Mouse (Mus musculus) lung, postnatal 0 days (tissue): ENCODE data around the gene Nt5c3b. TPM values are rescaled to one million over a fixed set of nuclear protein-coding genes. Genes with fewer than 3 reads are reported as not detected.

Experiments
- ATAC-seq: fragments of 200-750 bp; cut with Nextera tagmentation; 2 replicates; pipeline ENCODE4 v1.8.0; 2017; ENCODE audit warnings: moderate library complexity
- DNase-seq: peaks from one replicate; pipeline ENCODE4 v3.0.0-alpha.2; 2016; ENCODE audit warnings: low spot score
- H3K27ac ChIP-seq: fragments of 300-500 bp; sonication (generic); 2 replicates; pipeline ENCODE4 v1.5.1; 2014; ENCODE audit warnings: antibody characterized with exemption, mild to moderate bottlenecking, low read length, mixed read lengths
- H3K27me3 ChIP-seq: fragments of 300-500 bp; sonication (generic); replicated peaks from 2 replicates; pipeline ENCODE4 v1.6.1; 2014; ENCODE audit warnings: low read length, mixed read lengths; ENCODE audit not compliant: insufficient read depth
- H3K36me3 ChIP-seq: fragments of 300-500 bp; sonication (generic); 2 replicates; pipeline ENCODE4 v1.6.1; 2014; ENCODE audit warnings: low read length, mixed read lengths; ENCODE audit not compliant: insufficient read depth
- H3K4me1 ChIP-seq: fragments of 300-500 bp; sonication (generic); 2 replicates; pipeline ENCODE4 v1.6.1; 2014; ENCODE audit warnings: antibody characterized with exemption, low read depth, low read length, mixed read lengths; ENCODE audit not compliant: insufficient read depth
- H3K4me2 ChIP-seq: fragments of 300-500 bp; sonication (generic); replicated peaks from 2 replicates; pipeline ENCODE4 v1.6.1; 2014; ENCODE audit warnings: low read depth, mild to moderate bottlenecking, low read length, moderate library complexity, mixed read lengths
- H3K4me3 ChIP-seq: fragments of 300-500 bp; sonication (generic); 2 replicates; pipeline ENCODE4 v1.5.1; 2014; ENCODE audit warnings: low read depth, low read length
- H3K9ac ChIP-seq: fragments of 300-500 bp; sonication (generic); replicated peaks from 2 replicates; pipeline ENCODE4 v1.6.1; 2014; ENCODE audit warnings: low read depth, mild to moderate bottlenecking
- H3K9me3 ChIP-seq: fragments of 300-500 bp; sonication (generic); 2 replicates; pipeline ENCODE4 v1.6.1; 2016; ENCODE audit warnings: low read length, mixed read lengths
- CTCF ChIP-seq: IDR thresholded peaks from 2 replicates; pipeline ENCODE4 v1.5.1; 2016; ENCODE audit warnings: antibody characterized with exemption, mild to moderate bottlenecking
- EP300 ChIP-seq: IDR thresholded peaks from 2 replicates; pipeline ENCODE4 v1.6.1; 2016; ENCODE audit warnings: antibody characterized with exemption, mild to moderate bottlenecking, control low read depth
- WGBS: fragments of 180-500 bp; shearing (Covaris S2); extraction: QIAGEN DNeasy Blood & Tissue Kit; methylation state at CpG from one replicate; pipeline ENCODE4 v1.1.7; 2014; 5-methylcytosine and 5-hydroxymethylcytosine counted together
- microRNA-seq: library from miRNA; unstranded; fragments of <30 nt; microRNA quantifications from one replicate; pipeline ENCODE4, GENCODE M21; 2016
- polyA plus RNA-seq: library from polyadenylated mRNA; unstranded; fragments of >200 nt; fragmentation: Nextera tagmentation; extraction: Ambion mirVana; gene quantifications from 2 replicates; pipeline ENCODE4 v1.2.1, GENCODE M21; 2015

The Nt5c3b gene
- polyA plus RNA-seq, 1 experiment from 2014 or later: 56.3 TPM

GRCm38 (mm10) chr11:100379311-100379710 is 62.3 kb downstream of the Nt5c3b start:
- Histone ChIP-seq H3K4me1 (no peaks in the 10 kb centered on the region), H3K4me2 (no peak overlapping the region), H3K4me3 (no peak overlapping the region), H3K36me3 (peaks cover 55% of the 10 kb centered on the region), H3K27me3 (no peaks in the 10 kb centered on the region), H3K9ac (no peak overlapping the region), H3K9me3 (no peaks in the 10 kb centered on the region), H3K27ac (no peak overlapping the region)
- 86% methylated on average over 4 of the region's 4 CpGs for WGBS
- ATAC-seq: no peak
- TF ChIP-seq CTCF: no peak
- TF ChIP-seq EP300: no peak
- no peak for DNase-seq

GRCm38 (mm10) chr11:100378446-100378845 is 63.2 kb downstream of the Nt5c3b start:
- TF ChIP-seq EP300 (no peak), CTCF (no peak)
- H3K27ac ChIP-seq: no peak overlapping the region
- H3K4me1 ChIP-seq: no peaks in the 10 kb centered on the region
- no peaks in the 10 kb centered on the region for H3K9me3 ChIP-seq
- H3K4me2 ChIP-seq: no peak overlapping the region
- peaks cover 57% of the 10 kb centered on the region for H3K36me3 ChIP-seq
- H3K4me3 ChIP-seq: no peak overlapping the region
- no peak for DNase-seq
- H3K27me3 ChIP-seq: no peaks in the 10 kb centered on the region
- ATAC-seq: no peak
- H3K9ac ChIP-seq: no peak overlapping the region
- WGBS: 92% methylated on average over 5 of the region's 5 CpGs

- no peaks in the 10 kb centered on the region for H3K9me3 ChIP-seq
- DNase-seq: no peak
- 94% methylated on average over 14 of the region's 14 CpGs for WGBS
- TF ChIP-seq CTCF: no peak
- TF ChIP-seq EP300: no peak
- H3K4me3 ChIP-seq: no peak overlapping the region
- H3K27ac ChIP-seq: no peak overlapping the region
- no peak for ATAC-seq
- no peak overlapping the region for H3K9ac ChIP-seq
- H3K4me1 ChIP-seq: no peaks in the 10 kb centered on the region
- peaks cover 58% of the 10 kb centered on the region for H3K36me3 ChIP-seq
- H3K27me3 ChIP-seq: no peaks in the 10 kb centered on the region
- no peak overlapping the region for H3K4me2 ChIP-seq
These were observed 63.6 kb downstream of the Nt5c3b start for GRCm38 (mm10) chr11:100377989-100378388.

GRCm38 (mm10) chr11:100376746-100377389 is 64.7 kb downstream of the Nt5c3b start:
- WGBS: 89% methylated on average over 21 of the region's 21 CpGs
- no peaks in the 10 kb centered on the region for H3K27me3 ChIP-seq
- TF ChIP-seq EP300 (no peak), CTCF (no peak)
- H3K36me3 ChIP-seq: peaks cover 67% of the 10 kb centered on the region
- no peaks in the 10 kb centered on the region for H3K9me3 ChIP-seq
- ATAC-seq: no peak; the same call in 1 of the 2 replicates
- no peak overlapping the region for H3K4me2 ChIP-seq
- no peak overlapping the region for H3K9ac ChIP-seq
- DNase-seq: no peak
- H3K27ac ChIP-seq: no peak overlapping the region
- H3K4me1 ChIP-seq: no peaks in the 10 kb centered on the region
- no peak overlapping the region for H3K4me3 ChIP-seq

DNA sequence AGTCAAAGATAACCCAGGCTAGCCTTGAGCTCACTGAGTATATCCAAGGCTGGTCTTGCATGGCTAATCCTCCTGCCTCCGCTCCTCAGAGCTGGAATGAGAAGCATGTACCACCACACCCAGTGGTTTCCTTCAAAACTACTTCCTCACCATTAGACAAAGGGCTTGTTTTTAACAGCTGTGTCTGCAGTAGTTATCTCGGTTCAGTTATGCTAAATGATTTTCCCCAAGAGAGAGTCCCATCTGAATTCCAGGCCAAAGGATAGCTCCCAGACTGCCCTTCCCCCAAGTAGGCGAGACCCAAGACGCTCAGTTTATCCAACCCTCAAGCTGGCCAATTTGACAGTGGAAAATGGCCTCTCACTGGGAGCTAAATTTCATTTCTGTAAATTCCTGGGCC is 65.6 kb downstream of the Nt5c3b start:
- no peak for DNase-seq
- TF ChIP-seq CTCF: no peak
- TF ChIP-seq EP300: 0 out of 2 replicates have a peak, but pooled peaks have one; percentile 9
- no peak overlapping the region for H3K4me2 ChIP-seq
- H3K36me3 ChIP-seq: peaks cover 70% of the 10 kb centered on the region
- H3K9ac ChIP-seq: no peak overlapping the region
- H3K27me3 ChIP-seq: no peaks in the 10 kb centered on the region
- ATAC-seq: no peak
- no peaks in the 10 kb centered on the region for H3K9me3 ChIP-seq
- no peaks in the 10 kb centered on the region for H3K4me1 ChIP-seq
- 58% methylated on average over 4 of the region's 4 CpGs for WGBS
- no peak overlapping the region for H3K4me3 ChIP-seq
- H3K27ac ChIP-seq: no peak overlapping the region

GRCm38 (mm10) chr11:100375127-100375526 is 66.5 kb downstream of the Nt5c3b start:
- no peaks in the 10 kb centered on the region for H3K27me3 ChIP-seq
- H3K4me2 ChIP-seq: no peak overlapping the region
- ATAC-seq (no peak), DNase-seq (no peak)
- H3K27ac ChIP-seq: no peak overlapping the region
- no peaks in the 10 kb centered on the region for H3K4me1 ChIP-seq
- H3K4me3 ChIP-seq: no peak overlapping the region
- no peaks in the 10 kb centered on the region for H3K9me3 ChIP-seq
- no peak for TF ChIP-seq CTCF
- no peak for TF ChIP-seq EP300
- WGBS: 88% methylated on average over 9 of the region's 9 CpGs
- no peak overlapping the region for H3K9ac ChIP-seq
- H3K36me3 ChIP-seq: peaks cover 73% of the 10 kb centered on the region

Small RNAs within 50 kb of the gene (microRNA-seq; reads per million reads assigned to microRNA genes)
- gene Gm27374 (not detected), gene Mir7116 (not detected)

Other genes with a start within 250 kb of the Nt5c3b start
- gene Krt9, start 248.6 kb downstream of the Nt5c3b start, polyA plus RNA-seq: not detected in 2 replicates
- 1.7 and 2.3 TPM in 2 replicates for gene Krt14, start 234.3 kb downstream of the Nt5c3b start, polyA plus RNA-seq
- gene Krt16, start 192.9 kb downstream of the Nt5c3b start, polyA plus RNA-seq: not detected in 2 replicates
- gene Krt17, start 180.8 kb downstream of the Nt5c3b start, polyA plus RNA-seq: 0.58 and 0.65 TPM in 2 replicates
- gene Krt42, start 171.9 kb downstream of the Nt5c3b start, polyA plus RNA-seq: not detected in 2 replicates
- gene Eif1, start 121.9 kb downstream of the Nt5c3b start, polyA plus RNA-seq: 2,114 and 2,164 TPM in 2 replicates
- gene Gast, start 107.4 kb downstream of the Nt5c3b start, polyA plus RNA-seq: not detected in 2 replicates
- gene Hap1, start 85.7 kb downstream of the Nt5c3b start, polyA plus RNA-seq: 6.4 and 6.5 TPM in 2 replicates
- gene Jup, start 44.0 kb downstream of the Nt5c3b start, polyA plus RNA-seq: 231 and 251 TPM in 2 replicates
- 44.9 and 47.1 TPM in 2 replicates for gene P3h4, start 27.0 kb downstream of the Nt5c3b start, polyA plus RNA-seq
- 75.6 and 86.5 TPM in 2 replicates for gene Fkbp10, start 26.1 kb downstream of the Nt5c3b start, polyA plus RNA-seq
- gene Klhl10, start 109 bp upstream of the Nt5c3b start, polyA plus RNA-seq: 0.38 and 0.43 TPM in 2 replicates
- 3.6 and 4.1 TPM in 2 replicates for gene Klhl11, start 30.9 kb upstream of the Nt5c3b start, polyA plus RNA-seq
- 85.7 and 92.9 TPM in 2 replicates for gene Acly, start 86.2 kb upstream of the Nt5c3b start, polyA plus RNA-seq
- 3.5 and 4.9 TPM in 2 replicates for gene Ttc25, start 103.8 kb upstream of the Nt5c3b start, polyA plus RNA-seq
- gene Cnp, start 133.1 kb upstream of the Nt5c3b start, polyA plus RNA-seq: 31.4 and 33.8 TPM in 2 replicates
- gene Nkiras2, start 177.4 kb upstream of the Nt5c3b start, polyA plus RNA-seq: 58.6 and 59.9 TPM in 2 replicates
- 99.1 and 113 TPM in 2 replicates for gene Dnajc7, start 178.4 kb upstream of the Nt5c3b start, polyA plus RNA-seq